Mouse (Mus musculus): ENCODE data around the gene Lsamp.

DNA sequence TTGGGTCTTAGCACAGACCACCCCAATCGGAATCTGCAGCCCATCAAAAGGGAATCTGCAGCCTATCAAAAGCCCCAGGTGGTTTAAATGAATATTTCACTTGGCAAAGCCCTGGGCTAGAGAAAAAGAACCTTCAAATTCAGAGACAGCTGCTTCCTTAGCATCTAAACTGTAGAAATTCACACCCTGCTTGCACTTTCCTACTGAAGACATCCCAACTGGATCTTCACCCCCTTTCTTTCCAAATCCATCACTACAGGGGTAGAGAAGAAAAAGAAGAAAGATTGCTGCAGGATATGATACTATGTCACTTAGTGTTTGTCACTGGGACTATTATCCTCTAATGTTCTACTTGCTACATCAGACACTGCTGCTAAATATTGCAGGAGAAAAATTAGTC is 1981.5 kb downstream of the Lsamp start:
- TF ChIP-seq CTCF (IDR thresholded peaks at IDR 0.05; ENCODE audit: low read depth) = no peak
- TF ChIP-seq EP300 (IDR thresholded peaks at IDR 0.05; ENCODE audit: low read depth) = no peak
